Mouse (Mus musculus) ES-Bruce4 (cell line): ENCODE data around the gene Spert. TPM values are rescaled to one million over a fixed set of nuclear protein-coding genes. Genes with fewer than 3 reads are reported as not detected.

Source experiments
- H3K27ac ChIP-seq: 2 replicates; pipeline ENCODE4 v1.5.1; 2012; ENCODE audit warnings: low read length, inconsistent platforms; ENCODE audit not compliant: insufficient read depth
- H3K27me3 ChIP-seq: 2 replicates; pipeline ENCODE4 v1.6.1; 2012; ENCODE audit warnings: mild to moderate bottlenecking, low read length, inconsistent platforms; ENCODE audit not compliant: control insufficient read depth, poor library complexity, insufficient read depth, severe bottlenecking
- H3K36me3 ChIP-seq: 2 replicates; pipeline ENCODE4 v1.6.1; 2012; ENCODE audit warnings: inconsistent platforms, mild to moderate bottlenecking, low read length, moderate library complexity; ENCODE audit not compliant: control insufficient read depth, poor library complexity, insufficient read depth, severe bottlenecking
- H3K4me1 ChIP-seq: one replicate; pipeline ENCODE4 v1.8.1; 2011; ENCODE audit warnings: low read length; ENCODE audit not compliant: control insufficient read depth, insufficient read depth
- H3K4me3 ChIP-seq: 2 replicates; pipeline ENCODE4 v1.5.1; 2011; ENCODE audit warnings: low read depth, mild to moderate bottlenecking, low read length
- H3K9ac ChIP-seq: 2 replicates; pipeline ENCODE4 v1.6.1; 2012; ENCODE audit warnings: low read depth, mild to moderate bottlenecking, inconsistent platforms; ENCODE audit not compliant: poor library complexity, severe bottlenecking
- H3K9me3 ChIP-seq: replicated peaks from 2 replicates; pipeline ENCODE4 v1.6.1; 2012; ENCODE audit warnings: mild to moderate bottlenecking, low read length, inconsistent platforms; ENCODE audit not compliant: control insufficient read depth, poor library complexity, insufficient read depth, severe bottlenecking
- CTCF ChIP-seq: IDR thresholded peaks from one replicate; pipeline ENCODE4 v1.8.1; 2011; ENCODE audit warnings: low read depth, low read length
- EP300 ChIP-seq: IDR thresholded peaks from 2 replicates; pipeline ENCODE4 v1.6.1; 2011; ENCODE audit warnings: low read depth, low read length; ENCODE audit not compliant: insufficient read depth
- POLR2A ChIP-seq: IDR thresholded peaks from one replicate; pipeline ENCODE4 v1.8.1; 2011; ENCODE audit warnings: low read length; ENCODE audit not compliant: insufficient read depth
- polyA plus RNA-seq: library from polyadenylated mRNA; stranded (reverse); fragments of >200 nt; gene quantifications from 2 replicates; pipeline ENCODE4 v1.2.4, GENCODE M21; 2011; ENCODE audit warnings: low read depth; ENCODE audit not compliant: missing spikeins, insufficient read depth, insufficient read length

Spert gene
- polyA plus RNA-seq, 1 experiment: not detected

- H3K27ac ChIP-seq: no peak overlapping the region
- H3K27me3 ChIP-seq: no peaks in the 10 kb centered on the region
- no peak overlapping the region for H3K4me3 ChIP-seq
- no peaks in the 10 kb centered on the region for H3K9me3 ChIP-seq
- TF ChIP-seq CTCF (no peak), POLR2A (no peak), EP300 (no peak)
- no peaks in the 10 kb centered on the region for H3K36me3 ChIP-seq
- H3K4me1 ChIP-seq: peaks cover 2% of the 10 kb centered on the region
- no peak overlapping the region for H3K9ac ChIP-seq
Observed at GRCm38 (mm10) chr14:75635350-75635749, 42.4 kb upstream of the Spert start.

GRCm38 (mm10) chr14:75628870-75629269 is 36.0 kb upstream of the Spert start:
- Histone ChIP-seq H3K4me1 (peaks cover 2% of the 10 kb centered on the region), H3K36me3 (no peaks in the 10 kb centered on the region), H3K9ac (no peak overlapping the region), H3K27ac (no peak overlapping the region), H3K4me3 (no peak overlapping the region), H3K9me3 (no peaks in the 10 kb centered on the region), H3K27me3 (no peaks in the 10 kb centered on the region)
- TF ChIP-seq POLR2A (no peak), EP300 (no peak), CTCF (no peak)

GRCm38 (mm10) chr14:75622984-75623383 is 30.1 kb upstream of the Spert start:
- no peak overlapping the region for H3K4me3 ChIP-seq
- no peaks in the 10 kb centered on the region for H3K36me3 ChIP-seq
- H3K4me1 ChIP-seq: no peaks in the 10 kb centered on the region
- no peaks in the 10 kb centered on the region for H3K9me3 ChIP-seq
- H3K27ac ChIP-seq: no peak overlapping the region
- no peak for TF ChIP-seq CTCF
- no peak for TF ChIP-seq EP300
- TF ChIP-seq POLR2A: no peak
- H3K9ac ChIP-seq: no peak overlapping the region
- no peaks in the 10 kb centered on the region for H3K27me3 ChIP-seq

- no peak overlapping the region for H3K9ac ChIP-seq
- no peaks in the 10 kb centered on the region for H3K9me3 ChIP-seq
- TF ChIP-seq POLR2A (no peak), EP300 (no peak)
- H3K4me3 ChIP-seq: no peak overlapping the region
- H3K27ac ChIP-seq: no peak overlapping the region
- H3K36me3 ChIP-seq: no peaks in the 10 kb centered on the region
- H3K4me1 ChIP-seq: no peaks in the 10 kb centered on the region
- H3K27me3 ChIP-seq: no peaks in the 10 kb centered on the region
Observed at GRCm38 (mm10) chr14:75616375-75616774, 23.5 kb upstream of the Spert start.

- H3K9me3 ChIP-seq: no peaks in the 10 kb centered on the region
- no peaks in the 10 kb centered on the region for H3K4me1 ChIP-seq
- no peak overlapping the region for H3K9ac ChIP-seq
- no peaks in the 10 kb centered on the region for H3K27me3 ChIP-seq
- H3K4me3 ChIP-seq: no peak overlapping the region
- TF ChIP-seq CTCF (no peak), EP300 (no peak), POLR2A (no peak)
- no peak overlapping the region for H3K27ac ChIP-seq
- no peaks in the 10 kb centered on the region for H3K36me3 ChIP-seq
Observed at GRCm38 (mm10) chr14:75609176-75609575, 16.3 kb upstream of the Spert start.

- no peak overlapping the region for H3K27ac ChIP-seq
- TF ChIP-seq EP300 (no peak), CTCF (no peak), POLR2A (no peak)
- H3K36me3 ChIP-seq: no peaks in the 10 kb centered on the region
- no peaks in the 10 kb centered on the region for H3K4me1 ChIP-seq
- no peak overlapping the region for H3K9ac ChIP-seq
- no peaks in the 10 kb centered on the region for H3K27me3 ChIP-seq
- no peak overlapping the region for H3K4me3 ChIP-seq
- H3K9me3 ChIP-seq: no peaks in the 10 kb centered on the region
Observed at GRCm38 (mm10) chr14:75583870-75584269, 9.0 kb downstream of the Spert start.
